Mouse (Mus musculus) embryonic facial prominence, embryonic 15.5 days (tissue): ENCODE results near the gene Gtf2f1. TPM values are rescaled to one million over a fixed set of nuclear protein-coding genes. Genes with fewer than 3 reads are reported as not detected.

ENCODE experiments used
- ATAC-seq: fragments of 200-750 bp; cut with Nextera tagmentation; 2 replicates; pipeline ENCODE4 v1.8.0; 2017; ENCODE audit warnings: low read depth, moderate TSS enrichment; ENCODE audit not compliant: insufficient number of reproducible peaks, low FRiP score, low TSS enrichment
- H3K27ac ChIP-seq: fragments of 300-500 bp; sonication (generic); replicated peaks from 2 replicates; pipeline ENCODE4 v1.5.1; 2015; ENCODE audit warnings: mild to moderate bottlenecking, inconsistent platforms
- H3K27me3 ChIP-seq: fragments of 300-500 bp; sonication (generic); 2 replicates; pipeline ENCODE4 v1.6.1; 2015; ENCODE audit warnings: inconsistent platforms
- H3K36me3 ChIP-seq: fragments of 300-500 bp; sonication (generic); 2 replicates; pipeline ENCODE4 v1.6.1; 2015; ENCODE audit warnings: mild to moderate bottlenecking, inconsistent platforms
- H3K4me1 ChIP-seq: fragments of 300-500 bp; sonication (generic); 2 replicates; pipeline ENCODE4 v1.6.1; 2015; ENCODE audit warnings: inconsistent platforms
- H3K4me2 ChIP-seq: fragments of 300-500 bp; sonication (generic); replicated peaks from 2 replicates; pipeline ENCODE4 v1.6.1; 2015; ENCODE audit warnings: mild to moderate bottlenecking, inconsistent platforms
- H3K4me3 ChIP-seq: fragments of 300-500 bp; sonication (generic); replicated peaks from 2 replicates; pipeline ENCODE4 v1.5.1; 2015; ENCODE audit warnings: mild to moderate bottlenecking, inconsistent platforms
- H3K9ac ChIP-seq: fragments of 300-500 bp; sonication (generic); 2 replicates; pipeline ENCODE4 v1.6.1; 2015; ENCODE audit warnings: inconsistent platforms
- H3K9me3 ChIP-seq: fragments of 300-500 bp; sonication (generic); replicated peaks from 2 replicates; pipeline ENCODE4 v1.6.1; 2016; ENCODE audit warnings: inconsistent platforms
- WGBS: fragments of 180-500 bp; shearing (Covaris S2); methylation state at CpG from one replicate; pipeline ENCODE4 v1.1.7; 2015; 5-methylcytosine and 5-hydroxymethylcytosine counted together
- polyA plus RNA-seq: library from polyadenylated mRNA; unstranded; fragments of >200 nt; fragmentation: Nextera tagmentation; extraction: Ambion mirVana; gene quantifications from 2 replicates; pipeline ENCODE4 v1.2.1, GENCODE M21; 2015

The Gtf2f1 gene
- polyA plus RNA-seq, 1 experiment from 2014 or later: 64.3 TPM

GRCm38 (mm10) chr17:56969321-56969720, 41.8 kb downstream of the Gtf2f1 start:
- no peak overlapping the region for H3K27ac ChIP-seq
- H3K36me3 ChIP-seq: no peaks in the 10 kb centered on the region

GRCm38 (mm10) chr17:56963646-56964045, 47.4 kb downstream of the Gtf2f1 start:
- Histone ChIP-seq H3K4me2 (no peak overlapping the region), H3K27ac (no peak overlapping the region), H3K4me3 (no peak overlapping the region), H3K36me3 (no peaks in the 10 kb centered on the region), H3K9ac (no peak overlapping the region), H3K9me3 (no peaks in the 10 kb centered on the region), H3K27me3 (no peaks in the 10 kb centered on the region), H3K4me1 (no peaks in the 10 kb centered on the region)
- 76% methylated on average over 6 of the region's 6 CpGs for WGBS
- ATAC-seq: no peak

More at GRCm38 (mm10) chr17:56969321-56969720, 41.8 kb downstream of the Gtf2f1 start:
- no peak overlapping the region for H3K4me3 ChIP-seq
- 55% methylated on average over 3 of the region's 3 CpGs for WGBS
- H3K27me3 ChIP-seq: no peaks in the 10 kb centered on the region
- no peak overlapping the region for H3K4me2 ChIP-seq
- no peak overlapping the region for H3K9ac ChIP-seq
- no peaks in the 10 kb centered on the region for H3K4me1 ChIP-seq
- ATAC-seq: no peak
- H3K9me3 ChIP-seq: no peaks in the 10 kb centered on the region

GRCm38 (mm10) chr17:56962642-56963405, 48.3 kb downstream of the Gtf2f1 start:
- ATAC-seq: no peak
- H3K4me2 ChIP-seq: no peak overlapping the region
- H3K9me3 ChIP-seq: no peaks in the 10 kb centered on the region
- 75% methylated on average over 5 of the region's 5 CpGs for WGBS
- H3K4me3 ChIP-seq: no peak overlapping the region
- no peaks in the 10 kb centered on the region for H3K27me3 ChIP-seq
- no peaks in the 10 kb centered on the region for H3K4me1 ChIP-seq
- no peak overlapping the region for H3K9ac ChIP-seq
- H3K27ac ChIP-seq: no peak overlapping the region
- no peaks in the 10 kb centered on the region for H3K36me3 ChIP-seq

DNA sequence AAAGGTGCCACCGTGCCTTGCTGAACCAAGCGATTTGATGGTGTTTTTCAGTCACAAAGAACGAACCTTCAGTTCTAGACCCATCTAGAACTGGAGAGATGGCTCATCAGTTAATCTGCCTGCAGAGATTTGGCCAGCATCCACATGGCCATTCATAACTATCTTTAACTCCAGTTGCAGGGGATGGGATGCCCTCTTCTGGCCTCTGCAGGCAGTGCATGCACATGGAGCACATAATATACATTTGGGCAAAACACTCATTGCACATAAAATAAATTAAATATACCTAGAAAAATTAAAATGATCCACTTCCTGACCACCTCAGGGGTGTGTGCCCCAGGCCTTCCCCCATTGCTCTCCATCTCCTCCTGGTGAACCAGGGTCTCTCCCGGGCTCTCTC, 49.2 kb downstream of the Gtf2f1 start:
- Histone ChIP-seq H3K27me3 (no peaks in the 10 kb centered on the region), H3K9ac (no peak overlapping the region), H3K9me3 (no peaks in the 10 kb centered on the region), H3K4me2 (no peak overlapping the region), H3K27ac (no peak overlapping the region), H3K36me3 (no peaks in the 10 kb centered on the region), H3K4me3 (no peak overlapping the region), H3K4me1 (no peaks in the 10 kb centered on the region)
- WGBS: 89% methylated on average over 4 of the region's 4 CpGs
- ATAC-seq: no peak

- no peak overlapping the region for H3K27ac ChIP-seq
- 68% methylated on average over 4 of the region's 4 CpGs for WGBS
- no peak for ATAC-seq
- H3K4me3 ChIP-seq: no peak overlapping the region
- no peak overlapping the region for H3K9ac ChIP-seq
- H3K4me2 ChIP-seq: no peak overlapping the region
- H3K36me3 ChIP-seq: no peaks in the 10 kb centered on the region
- no peaks in the 10 kb centered on the region for H3K9me3 ChIP-seq
- H3K4me1 ChIP-seq: no peaks in the 10 kb centered on the region
- H3K27me3 ChIP-seq: no peaks in the 10 kb centered on the region
Observed at GRCm38 (mm10) chr17:56958667-56959066, 52.4 kb downstream of the Gtf2f1 start.

DNA sequence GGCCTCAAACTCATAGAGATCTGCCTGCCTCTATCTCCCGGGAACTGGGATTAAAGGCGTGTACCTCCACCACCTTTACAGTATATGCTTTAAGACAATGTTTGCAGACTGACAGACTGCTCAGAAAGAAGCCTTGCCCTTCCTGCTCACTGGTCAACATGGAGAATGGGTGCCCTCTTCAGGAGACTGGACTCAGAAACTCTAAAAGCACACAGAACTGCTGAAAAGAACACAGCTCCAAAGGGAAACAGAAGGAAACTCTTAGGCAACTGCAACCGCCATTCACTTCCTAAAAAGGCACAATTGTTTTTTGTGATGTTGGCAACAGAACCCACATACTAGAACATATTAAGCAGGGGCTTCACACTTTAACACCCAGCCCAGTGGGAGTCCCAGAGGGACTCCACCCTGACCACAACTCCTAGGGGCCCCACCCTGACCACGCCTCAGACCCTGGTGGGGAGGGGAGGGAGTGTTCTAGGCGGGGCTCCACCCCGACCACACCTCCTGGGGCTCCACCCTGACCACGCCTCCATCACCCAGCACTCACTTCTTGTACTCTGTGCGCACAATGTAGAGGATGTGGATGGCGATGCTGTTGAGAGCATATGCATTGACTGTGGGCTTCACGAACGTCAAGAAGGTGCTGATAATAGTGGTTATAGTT, 53.2 kb downstream of the Gtf2f1 start:
- Histone ChIP-seq H3K27ac (no peak overlapping the region), H3K4me1 (no peaks in the 10 kb centered on the region), H3K4me3 (no peak overlapping the region), H3K36me3 (no peaks in the 10 kb centered on the region), H3K4me2 (no peak overlapping the region), H3K9ac (no peak overlapping the region), H3K27me3 (no peaks in the 10 kb centered on the region), H3K9me3 (no peaks in the 10 kb centered on the region)
- WGBS: 32% methylated on average over 11 of the region's 11 CpGs
- ATAC-seq: peak; percentile 48; the same call in 1 of the 2 replicates

- H3K27me3 ChIP-seq: no peaks in the 10 kb centered on the region
- H3K9me3 ChIP-seq: no peaks in the 10 kb centered on the region
- H3K4me2 ChIP-seq: no peak overlapping the region
- no peak overlapping the region for H3K9ac ChIP-seq
- H3K36me3 ChIP-seq: no peaks in the 10 kb centered on the region
- no peak for ATAC-seq
- no peak overlapping the region for H3K4me3 ChIP-seq
- H3K4me1 ChIP-seq: no peaks in the 10 kb centered on the region
- no peak overlapping the region for H3K27ac ChIP-seq
- 74% methylated on average over 7 of the region's 7 CpGs for WGBS
Observed at GRCm38 (mm10) chr17:56954871-56955270, 56.2 kb downstream of the Gtf2f1 start.

Other genes with a start within 250 kb of the Gtf2f1 start
- 44.4 and 47.8 TPM in 2 replicates for gene Dus3l, start 246.5 kb downstream of the Gtf2f1 start, polyA plus RNA-seq
- 0.49 and 1.2 TPM in 2 replicates for gene Prr22, start 241.0 kb downstream of the Gtf2f1 start, polyA plus RNA-seq
- 7.5 and 9.9 TPM in 2 replicates for gene Rfx2, start 180.3 kb downstream of the Gtf2f1 start, polyA plus RNA-seq
- gene Acsbg2, start 136.8 kb downstream of the Gtf2f1 start, polyA plus RNA-seq: 0.16 TPM in 1 of 2 replicates, not detected in the other
- gene 1700061G19Rik, start 135.8 kb downstream of the Gtf2f1 start, polyA plus RNA-seq: 0.27 and 0.29 TPM in 2 replicates
- 53.9 and 56.9 TPM in 2 replicates for gene Mllt1, start 75.9 kb downstream of the Gtf2f1 start, polyA plus RNA-seq
- 10.2 and 10.4 TPM in 2 replicates for gene Acer1, start 29.2 kb downstream of the Gtf2f1 start, polyA plus RNA-seq
- 136 and 139 TPM in 2 replicates for gene Clpp, start 21.0 kb downstream of the Gtf2f1 start, polyA plus RNA-seq
- 34.9 and 42.3 TPM in 2 replicates for gene Alkbh7, start 13.9 kb downstream of the Gtf2f1 start, polyA plus RNA-seq
- gene Pspn, start 11.3 kb downstream of the Gtf2f1 start, polyA plus RNA-seq: not detected in 2 replicates
- 0.56 and 0.60 TPM in 2 replicates for gene Gm17949, start 181 bp upstream of the Gtf2f1 start, polyA plus RNA-seq
- 40.7 and 41.4 TPM in 2 replicates for gene Khsrp, start 20.2 kb upstream of the Gtf2f1 start, polyA plus RNA-seq
- not detected in 2 replicates for gene Slc25a41, start 30.4 kb upstream of the Gtf2f1 start, polyA plus RNA-seq
- gene Crb3, start 47.8 kb upstream of the Gtf2f1 start, polyA plus RNA-seq: 13.0 and 14.6 TPM in 2 replicates
- gene Slc25a23, start 48.6 kb upstream of the Gtf2f1 start, polyA plus RNA-seq: 6.7 and 8.2 TPM in 2 replicates
- 2.6 and 4.9 TPM in 2 replicates for gene Dennd1c, start 67.2 kb upstream of the Gtf2f1 start, polyA plus RNA-seq
- gene Tubb4a, start 76.5 kb upstream of the Gtf2f1 start, polyA plus RNA-seq: 6.7 and 9.7 TPM in 2 replicates
- gene Tnfsf9, start 94.0 kb upstream of the Gtf2f1 start, polyA plus RNA-seq: 5.8 and 6.0 TPM in 2 replicates
- gene Cd70, start 138.5 kb upstream of the Gtf2f1 start, polyA plus RNA-seq: not detected in 2 replicates
- gene Tnfsf14, start 182.9 kb upstream of the Gtf2f1 start, polyA plus RNA-seq: 0.28 TPM in 1 of 2 replicates, not detected in the other
- 1.0 and 1.8 TPM in 2 replicates for gene C3, start 216.8 kb upstream of the Gtf2f1 start, polyA plus RNA-seq
- 39.4 and 41.7 TPM in 2 replicates for gene Gpr108, start 237.2 kb upstream of the Gtf2f1 start, polyA plus RNA-seq
- gene Trip10, start 238.2 kb upstream of the Gtf2f1 start, polyA plus RNA-seq: 36.8 and 41.7 TPM in 2 replicates